Mouse (Mus musculus) gastrocnemius, adult 18-20 months (tissue): ENCODE measurements around the gene Arntl. TPM values are rescaled to one million over a fixed set of nuclear protein-coding genes. Genes with fewer than 3 reads are reported as not detected.

Experiments
- DNase-seq: peaks from one replicate; pipeline ENCODE4 v3.0.0; 2021; ENCODE audit warnings: low spot score
- total RNA-seq, 2 experiments: library from RNA; stranded (reverse); gene quantifications; 2 replicates each; pipeline ENCODE4 v1.2.3; 2021

Arntl gene
- total RNA-seq, 2 experiments from 2014 or later = 21.9 to 31.8 TPM

- peak; percentile 15 for DNase-seq
Measured at GRCm38 (mm10) chr7:113289211-113289610, 81.9 kb downstream of the Arntl start.

- no peak for DNase-seq
Measured at GRCm38 (mm10) chr7:113291741-113292140, 84.5 kb downstream of the Arntl start.

- DNase-seq = no peak
Measured at GRCm38 (mm10) chr7:113292193-113292592, 84.9 kb downstream of the Arntl start.

- DNase-seq = no peak
Measured at GRCm38 (mm10) chr7:113294598-113294997, 87.3 kb downstream of the Arntl start.

- no peak for DNase-seq
Measured at GRCm38 (mm10) chr7:113295077-113295890, 88.0 kb downstream of the Arntl start.

- no peak for DNase-seq
Measured at GRCm38 (mm10) chr7:113297813-113298212, 90.5 kb downstream of the Arntl start.

- DNase-seq = no peak
Measured at GRCm38 (mm10) chr7:113310136-113310535, 102.9 kb downstream of the Arntl start.

GRCm38 (mm10) chr7:113311784-113312183 lies 104.5 kb downstream of the Arntl start:
- DNase-seq = peak; percentile 42

- no peak for DNase-seq
Measured at GRCm38 (mm10) chr7:113320128-113320527, 112.9 kb downstream of the Arntl start.

- no peak for DNase-seq
Measured at GRCm38 (mm10) chr7:113334036-113334435, 126.8 kb downstream of the Arntl start.

GRCm38 (mm10) chr7:113335250-113335649 lies 128.0 kb downstream of the Arntl start:
- no peak for DNase-seq

GRCm38 (mm10) chr7:113347271-113347670 lies 140.0 kb downstream of the Arntl start:
- DNase-seq = peak; percentile 5

- no peak for DNase-seq
Measured at GRCm38 (mm10) chr7:113347694-113348093, 140.4 kb downstream of the Arntl start.

GRCm38 (mm10) chr7:113349089-113349488 lies 141.8 kb downstream of the Arntl start:
- no peak for DNase-seq

Other genes starting within 250 kb of the Arntl start
- 1 to 10 TPM; 6.8 to 8.9 TPM for gene Btbd10, start 161.9 kb downstream of the Arntl start, total RNA-seq
- not detected for gene Pth, start 181.1 kb downstream of the Arntl start, total RNA-seq